Mouse (Mus musculus) CH12.LX (cell line): ENCODE results near the gene Dnajc6.
A peak's percentile ranks its signal among the peaks of the same experiment; 100 is the strongest.

ENCODE experiments used
- CTCF ChIP-seq, 2 experiments: IDR thresholded peaks in 1 of 2; conservative IDR thresholded peaks in 1 of 2; 2 replicates each; pipeline ENCODE4 v1.5.1; 2011 to 2012; ENCODE audit warnings: low read depth in 2 of 2, low read length in 2 of 2, improper control_type of control experiment in 1 of 2, inconsistent platforms in 1 of 2, mild to moderate bottlenecking in 1 of 2, moderate library complexity in 1 of 2
- HCFC1 ChIP-seq: IDR thresholded peaks from 2 replicates; pipeline ENCODE4 v1.6.1; 2012; ENCODE audit warnings: low read depth, mild to moderate bottlenecking, inconsistent platforms, low read length, improper control_type of control experiment
- JUND ChIP-seq: conservative IDR thresholded peaks from 2 replicates; pipeline ENCODE4 v1.6.1; 2011; ENCODE audit warnings: low read depth, low read length, improper control_type of control experiment
- MAZ ChIP-seq: IDR thresholded peaks from 2 replicates; pipeline ENCODE4 v1.6.1; 2012; ENCODE audit warnings: low read depth, mild to moderate bottlenecking, inconsistent platforms, low read length, improper control_type of control experiment, moderate library complexity
- MYC ChIP-seq: IDR thresholded peaks from 2 replicates; pipeline ENCODE4 v1.6.1; 2011; ENCODE audit warnings: low read depth, mild to moderate bottlenecking, improper control_type of control experiment, low read length
- NELFE ChIP-seq: IDR thresholded peaks from 2 replicates; pipeline ENCODE4 v1.6.1; 2011; ENCODE audit warnings: low read depth, low read length, improper control_type of control experiment
- NRF1 ChIP-seq: IDR thresholded peaks from 2 replicates; pipeline ENCODE4 v1.6.1; 2014; ENCODE audit warnings: low read depth, mild to moderate bottlenecking, inconsistent platforms, low read length, improper control_type of control experiment, moderate library complexity
- POLR2A ChIP-seq: IDR thresholded peaks from 2 replicates; pipeline ENCODE4 v1.6.1; 2011; ENCODE audit warnings: low read depth, mild to moderate bottlenecking, improper control_type of control experiment, low read length
- POLR2AphosphoS2 ChIP-seq: IDR thresholded peaks from 2 replicates; pipeline ENCODE4 v1.6.1; 2011; ENCODE audit warnings: low read depth, low read length, improper control_type of control experiment
- USF2 ChIP-seq: conservative IDR thresholded peaks from 2 replicates; pipeline ENCODE4 v1.6.1; 2011; ENCODE audit warnings: low read depth, low read length, improper control_type of control experiment
- ZC3H11A ChIP-seq: IDR thresholded peaks from 2 replicates; pipeline ENCODE4 v1.6.1; 2012; ENCODE audit warnings: low read depth, mild to moderate bottlenecking, inconsistent platforms, low read length, improper control_type of control experiment
- ZNF384 ChIP-seq: IDR thresholded peaks from 2 replicates; pipeline ENCODE4 v1.6.1; 2012; ENCODE audit warnings: low read depth, low read length, improper control_type of control experiment, inconsistent platforms

GRCm38 (mm10) chr4:101617742-101618141 lies 121.3 kb downstream of the Dnajc6 start:
- no peak for TF ChIP-seq NELFE
- TF ChIP-seq CTCF (conservative IDR thresholded peaks at IDR 0.05 in 1 of 2, IDR thresholded peaks at IDR 0.05 in 1 of 2; ENCODE audit: low read depth in 2 of 2, low read length in 2 of 2): peak in 1 of 2 experiments; percentile 40; a peak in 2 of 4 replicates
- no peak for TF ChIP-seq POLR2AphosphoS2
- no peak for TF ChIP-seq MYC
- no peak for TF ChIP-seq HCFC1
- TF ChIP-seq ZNF384: no peak
- TF ChIP-seq MAZ: no peak
- TF ChIP-seq POLR2A: no peak
- TF ChIP-seq ZC3H11A: no peak
- no peak for TF ChIP-seq JUND
- no peak for TF ChIP-seq USF2
- TF ChIP-seq NRF1: no peak
